Mouse (Mus musculus) intestine, embryonic 15.5 days (tissue): ENCODE measurements around the gene Gm10282. TPM values are rescaled to one million over a fixed set of nuclear protein-coding genes. Genes with fewer than 3 reads are reported as not detected.

ENCODE experiments used
- ATAC-seq: fragments of 200-750 bp; cut with Nextera tagmentation; 2 replicates; pipeline ENCODE4 v1.8.0; 2017; ENCODE audit warnings: moderate TSS enrichment, moderate library complexity
- H3K27ac ChIP-seq: fragments of 300-500 bp; sonication (generic); 2 replicates; pipeline ENCODE4 v1.5.1; 2015; ENCODE audit warnings: mild to moderate bottlenecking, inconsistent platforms
- H3K27me3 ChIP-seq: fragments of 300-500 bp; sonication (generic); replicated peaks from 2 replicates; pipeline ENCODE4 v1.6.1; 2015; ENCODE audit warnings: inconsistent platforms
- H3K36me3 ChIP-seq: fragments of 300-500 bp; sonication (generic); 2 replicates; pipeline ENCODE4 v1.6.1; 2015; ENCODE audit warnings: inconsistent platforms
- H3K4me1 ChIP-seq: fragments of 300-500 bp; sonication (generic); replicated peaks from 2 replicates; pipeline ENCODE4 v1.6.1; 2015; ENCODE audit warnings: inconsistent platforms
- H3K4me2 ChIP-seq: fragments of 300-500 bp; sonication (generic); replicated peaks from 2 replicates; pipeline ENCODE4 v1.6.1; 2015; ENCODE audit warnings: mild to moderate bottlenecking, inconsistent platforms
- H3K4me3 ChIP-seq: fragments of 300-500 bp; sonication (generic); replicated peaks from 2 replicates; pipeline ENCODE4 v1.5.1; 2015; ENCODE audit warnings: inconsistent platforms
- H3K9ac ChIP-seq: fragments of 300-500 bp; sonication (generic); 2 replicates; pipeline ENCODE4 v1.6.1; 2015; ENCODE audit warnings: inconsistent platforms
- H3K9me3 ChIP-seq: fragments of 300-500 bp; sonication (generic); 2 replicates; pipeline ENCODE4 v1.6.1; 2016; ENCODE audit warnings: inconsistent platforms
- WGBS: fragments of 180-500 bp; shearing (Covaris S2); methylation state at CpG from one replicate; pipeline ENCODE4 v1.1.7; 2015; 5-methylcytosine and 5-hydroxymethylcytosine counted together
- polyA plus RNA-seq: library from polyadenylated mRNA; unstranded; fragments of >200 nt; fragmentation: Nextera tagmentation; extraction: Ambion mirVana; gene quantifications from 2 replicates; pipeline ENCODE4 v1.2.1, GENCODE M21; 2015

Gm10282 gene
- polyA plus RNA-seq, 1 experiment from 2014 or later, result 24.3 TPM

DNA sequence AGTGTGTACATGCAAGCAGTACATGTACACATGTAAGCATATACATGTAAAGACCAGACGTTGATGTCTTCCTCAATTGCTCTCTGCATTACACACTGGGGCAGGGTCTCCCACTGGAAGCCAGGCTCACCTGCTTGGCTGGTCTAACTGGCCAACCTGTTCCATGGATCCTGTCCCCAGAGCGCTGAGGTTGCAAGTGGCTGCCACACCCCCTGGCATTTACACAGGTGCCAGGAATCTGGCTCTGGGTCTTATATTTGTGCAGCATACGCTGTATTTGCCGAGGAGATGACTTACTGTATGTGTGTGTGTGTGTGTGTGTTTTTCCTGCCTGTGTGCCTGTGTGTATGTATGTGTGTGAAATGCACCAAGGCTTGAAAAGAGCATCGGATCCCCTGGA is 1.9 kb upstream of the Gm10282 start:
- H3K27ac ChIP-seq, result no peak overlapping the region
- ATAC-seq, result no peak
- no peaks in the 10 kb centered on the region; the same call in 1 of the 2 replicates for H3K4me1 ChIP-seq
- WGBS, result 83% methylated on average over 5 of the region's 5 CpGs
- no peak overlapping the region for H3K9ac ChIP-seq
- no peaks in the 10 kb centered on the region for H3K27me3 ChIP-seq
- no peak overlapping the region for H3K4me3 ChIP-seq
- no peaks in the 10 kb centered on the region for H3K9me3 ChIP-seq
- no peak overlapping the region for H3K4me2 ChIP-seq
- H3K36me3 ChIP-seq, result no peaks in the 10 kb centered on the region

DNA sequence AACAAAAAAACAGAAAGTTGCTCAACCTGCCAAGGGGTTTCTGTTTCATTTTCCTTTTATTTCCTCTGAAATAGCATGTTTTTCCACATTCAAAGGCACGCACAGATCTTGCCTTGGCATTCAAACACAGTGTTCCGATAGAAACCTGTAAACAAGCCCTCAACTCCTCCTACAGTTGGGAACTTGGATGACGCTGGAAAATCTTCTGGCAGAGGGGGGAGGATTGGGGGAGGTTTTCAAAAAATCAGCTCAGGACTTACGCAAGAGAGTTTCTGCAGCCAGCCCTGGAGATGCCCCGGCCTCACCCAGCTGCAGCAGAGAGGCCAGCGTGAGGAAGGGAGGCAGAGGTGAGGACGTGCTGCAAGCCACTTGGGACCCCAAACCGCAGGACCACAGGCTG is 1.4 kb downstream of the Gm10282 start:
- H3K27me3 ChIP-seq, result no peaks in the 10 kb centered on the region
- no peak overlapping the region for H3K4me3 ChIP-seq
- H3K9ac ChIP-seq, result no peak overlapping the region
- no peak overlapping the region for H3K4me2 ChIP-seq
- no peaks in the 10 kb centered on the region; the same call in 1 of the 2 replicates for H3K4me1 ChIP-seq
- no peak; the same call in 1 of the 2 replicates for ATAC-seq
- H3K9me3 ChIP-seq, result no peaks in the 10 kb centered on the region
- H3K36me3 ChIP-seq, result no peaks in the 10 kb centered on the region
- H3K27ac ChIP-seq, result no peak overlapping the region
- WGBS, result 54% methylated on average over 8 of the region's 8 CpGs

DNA sequence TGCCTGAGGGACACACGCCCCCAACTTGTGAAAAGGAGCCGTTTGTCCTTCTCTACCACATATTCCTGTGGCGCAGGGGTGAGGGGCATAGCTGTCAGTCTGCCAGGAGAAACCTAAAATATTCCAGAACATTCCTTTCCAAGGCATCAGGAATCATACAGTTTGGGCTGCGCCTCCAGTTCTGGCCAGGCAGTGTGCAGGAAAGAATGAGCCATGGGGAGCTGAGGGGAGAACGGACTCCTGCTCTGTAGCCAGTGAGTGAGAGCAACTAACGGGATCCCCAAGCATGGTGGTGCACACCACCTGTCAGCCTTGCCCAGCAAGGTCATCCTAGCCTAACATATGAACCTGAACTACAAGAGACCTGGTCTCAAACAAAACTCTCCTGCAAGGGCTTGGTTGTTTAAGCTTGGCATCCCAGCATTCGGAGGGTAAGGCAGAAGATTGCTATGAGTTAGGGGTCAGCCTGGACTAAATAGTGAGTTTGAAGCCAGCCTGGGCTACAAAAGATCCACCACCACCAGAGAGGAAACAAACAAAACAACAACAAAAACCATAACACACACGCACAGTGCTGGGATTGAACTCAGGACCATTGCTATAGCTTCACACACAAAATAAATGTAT is 2.0 kb downstream of the Gm10282 start:
- H3K27ac ChIP-seq, result no peak overlapping the region
- ATAC-seq, result no peak

DNA sequence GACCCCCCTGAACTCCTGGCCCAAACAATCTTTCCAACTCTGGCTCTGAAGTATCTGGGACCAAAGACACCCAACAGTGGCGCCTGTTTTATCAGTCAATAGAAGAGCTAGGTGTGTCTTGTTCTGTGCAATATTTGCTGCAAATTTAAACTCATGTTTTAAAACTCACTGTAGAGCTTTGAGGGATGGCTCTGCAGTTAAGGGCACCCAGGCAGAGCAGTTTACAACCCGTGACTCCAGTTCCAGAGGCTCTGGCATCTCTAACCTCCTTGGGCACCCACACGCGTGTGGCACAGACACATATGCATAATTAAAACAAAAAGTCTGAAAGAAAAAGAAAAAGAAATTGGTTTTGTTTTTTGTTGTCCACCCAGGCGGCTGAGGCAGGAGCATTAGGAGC is 3.6 kb downstream of the Gm10282 start:
- Histone ChIP-seq H3K9ac (no peak overlapping the region), H3K9me3 (no peaks in the 10 kb centered on the region), H3K27ac (no peak overlapping the region), H3K4me3 (no peak overlapping the region), H3K4me1 (no peaks in the 10 kb centered on the region), H3K36me3 (no peaks in the 10 kb centered on the region), H3K27me3 (no peaks in the 10 kb centered on the region), H3K4me2 (no peak overlapping the region)
- ATAC-seq, result no peak
- WGBS, result 79% methylated on average over 5 of the region's 5 CpGs

More for the DNA sequence above, 2.0 kb downstream of the Gm10282 start:
- Histone ChIP-seq H3K36me3 (no peaks in the 10 kb centered on the region), H3K27me3 (no peaks in the 10 kb centered on the region), H3K9ac (no peak overlapping the region), H3K4me2 (no peak overlapping the region), H3K4me3 (no peak overlapping the region), H3K4me1 (no peaks in the 10 kb centered on the region; the same call in 1 of the 2 replicates), H3K9me3 (no peaks in the 10 kb centered on the region)
- WGBS, result 65% methylated on average over 8 of the region's 8 CpGs

DNA sequence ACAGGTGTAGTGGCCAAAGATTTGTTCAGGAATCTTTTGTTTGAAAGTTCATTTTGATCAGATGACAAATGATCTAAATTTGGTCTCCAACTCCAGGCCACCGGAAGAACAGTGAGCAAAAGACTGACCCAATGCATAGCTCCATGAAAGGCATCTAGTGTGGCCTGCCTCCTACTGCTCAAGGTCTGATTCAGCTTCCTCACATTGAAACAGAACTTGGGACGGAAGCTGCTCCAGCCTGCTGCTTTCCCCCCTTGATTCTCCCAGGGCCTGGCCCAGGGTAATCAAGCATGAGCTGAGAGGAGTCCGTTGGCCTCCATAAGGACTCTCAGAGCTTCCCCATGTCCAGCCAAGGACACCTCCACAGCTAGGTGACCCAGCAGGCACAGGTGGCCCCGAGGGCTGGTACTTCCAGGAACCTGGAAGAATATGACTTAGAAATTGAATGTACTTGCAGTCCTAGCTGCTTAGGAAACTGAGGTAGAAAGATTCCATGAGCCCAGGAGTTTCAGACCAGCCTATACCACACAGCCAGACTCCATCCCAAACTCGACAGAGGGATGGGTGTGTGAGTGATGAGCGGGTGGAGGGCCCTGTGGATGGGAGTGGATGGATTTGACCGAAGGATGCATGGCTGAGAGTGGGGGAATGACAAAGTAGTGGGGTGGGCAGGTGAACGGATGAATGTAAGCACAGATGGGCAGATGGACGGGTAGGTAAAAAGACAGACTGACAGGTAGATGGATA is 4.2 kb downstream of the Gm10282 start:
- H3K9ac ChIP-seq, result no peak overlapping the region
- no peak for ATAC-seq
- WGBS, result 70% methylated on average over 9 of the region's 9 CpGs
- H3K27me3 ChIP-seq, result no peaks in the 10 kb centered on the region
- no peak overlapping the region for H3K4me2 ChIP-seq
- H3K9me3 ChIP-seq, result no peaks in the 10 kb centered on the region
- no peak overlapping the region for H3K27ac ChIP-seq
- no peak overlapping the region for H3K4me3 ChIP-seq
- H3K36me3 ChIP-seq, result no peaks in the 10 kb centered on the region
- 0 out of 2 replicates have a peak, but pooled peaks cover 4% of the 10 kb centered on the region for H3K4me1 ChIP-seq

DNA sequence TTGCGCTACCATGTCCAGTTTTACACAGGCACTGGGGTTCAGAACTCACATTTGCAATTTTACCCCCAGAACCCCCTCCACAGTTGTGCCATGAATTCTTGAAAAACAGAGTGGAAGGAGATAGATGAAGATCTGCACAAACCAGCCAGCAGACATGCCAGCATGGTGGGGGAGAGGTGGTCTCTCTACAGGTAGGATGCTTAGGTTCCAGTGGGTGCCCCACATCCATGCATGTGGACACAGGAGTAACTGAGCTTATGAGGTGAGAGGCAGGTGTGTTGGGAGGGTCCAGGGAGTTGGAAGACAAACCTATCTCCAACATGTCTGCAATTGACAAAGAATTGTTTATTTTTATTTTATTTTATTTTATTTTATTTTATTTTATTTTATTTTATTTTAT is 6.1 kb downstream of the Gm10282 start:
- Histone ChIP-seq H3K27ac (no peak overlapping the region), H3K27me3 (no peaks in the 10 kb centered on the region), H3K9ac (no peak overlapping the region), H3K4me2 (no peak overlapping the region), H3K9me3 (no peaks in the 10 kb centered on the region), H3K4me3 (no peak overlapping the region), H3K36me3 (no peaks in the 10 kb centered on the region), H3K4me1 (0 out of 2 replicates have a peak, but pooled peaks cover 5% of the 10 kb centered on the region)
- WGBS, result 89% methylated on average over 1 of the region's 1 CpGs
- ATAC-seq, result no peak

DNA sequence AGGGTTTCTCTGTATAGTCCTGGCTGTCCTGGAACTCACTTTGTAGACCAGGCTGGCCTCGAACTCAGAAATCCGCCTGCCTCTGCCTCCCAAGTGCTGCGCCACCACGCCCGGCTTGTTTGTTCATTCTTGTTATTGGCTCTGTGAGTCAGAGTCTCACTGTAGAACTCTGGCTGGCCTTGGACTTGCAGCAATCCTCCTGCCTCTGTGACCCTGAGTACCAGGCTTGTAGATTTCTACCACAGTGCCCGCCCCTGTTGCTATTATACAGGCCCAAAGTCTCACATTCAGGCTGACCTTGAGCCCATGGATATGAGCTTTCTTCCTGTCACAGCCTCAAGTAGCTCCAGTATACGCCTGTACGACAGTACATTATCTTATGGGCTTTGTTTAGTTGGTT is 8.5 kb downstream of the Gm10282 start:
- Histone ChIP-seq H3K4me2 (no peak overlapping the region), H3K9me3 (no peaks in the 10 kb centered on the region)
- WGBS, result 91% methylated on average over 8 of the region's 8 CpGs

DNA sequence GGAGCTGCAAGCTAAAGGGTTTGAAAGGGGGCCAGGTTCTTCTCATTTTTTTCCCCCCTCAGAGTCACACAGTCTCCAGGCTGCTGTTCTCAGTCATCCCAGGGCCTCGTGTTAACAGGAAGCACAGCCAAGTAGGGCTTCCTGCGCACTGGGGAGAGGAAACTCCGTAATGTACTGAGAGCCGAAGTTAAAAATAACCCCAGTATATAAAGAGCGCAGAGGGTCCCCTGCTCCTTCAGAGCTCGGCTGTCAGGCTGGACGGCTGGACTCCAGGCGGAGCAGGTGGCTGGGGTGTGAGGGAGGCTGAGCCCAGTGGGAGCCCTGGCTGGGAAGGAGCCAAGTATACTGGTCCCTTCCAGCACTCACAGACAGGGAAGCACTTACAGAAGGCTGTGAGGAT is 9.4 kb downstream of the Gm10282 start:
- peak overlapping the region; percentile 67 for H3K27ac ChIP-seq
- 28% methylated on average over 8 of the region's 8 CpGs for WGBS
- peak; percentile 93 for ATAC-seq
- H3K4me3 ChIP-seq, result no peak overlapping the region
- no peak overlapping the region for H3K4me2 ChIP-seq
- no peaks in the 10 kb centered on the region for H3K27me3 ChIP-seq
- H3K36me3 ChIP-seq, result no peaks in the 10 kb centered on the region
- no peak overlapping the region for H3K9ac ChIP-seq
- H3K9me3 ChIP-seq, result no peaks in the 10 kb centered on the region
- 0 out of 2 replicates have a peak, but pooled peaks cover 5% of the 10 kb centered on the region for H3K4me1 ChIP-seq

More for the DNA sequence above, 8.5 kb downstream of the Gm10282 start:
- Histone ChIP-seq H3K9ac (no peak overlapping the region), H3K4me1 (0 out of 2 replicates have a peak, but pooled peaks cover 5% of the 10 kb centered on the region), H3K27ac (no peak overlapping the region), H3K4me3 (no peak overlapping the region), H3K36me3 (no peaks in the 10 kb centered on the region), H3K27me3 (no peaks in the 10 kb centered on the region)
- ATAC-seq, result no peak

DNA sequence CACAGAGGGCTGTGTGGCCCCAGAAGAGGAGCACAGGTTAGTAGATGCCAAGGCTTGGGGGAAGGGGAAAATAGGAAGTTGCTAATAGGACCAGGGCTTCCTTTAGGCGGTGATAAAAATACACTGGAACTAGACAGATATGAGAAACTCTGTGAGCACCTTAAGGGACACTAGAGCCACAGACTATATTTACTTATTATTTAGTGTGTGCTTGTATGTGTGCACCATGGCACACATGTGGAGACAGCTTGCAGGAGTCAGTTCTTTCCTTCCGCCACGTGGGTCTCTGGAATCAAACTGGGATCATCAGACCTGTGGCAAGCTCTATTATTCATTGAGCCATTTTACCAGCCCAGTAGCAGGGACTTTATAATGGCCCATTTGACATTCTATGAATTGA is 9.9 kb downstream of the Gm10282 start:
- no peak overlapping the region for H3K4me3 ChIP-seq
- no peak overlapping the region for H3K4me2 ChIP-seq
- H3K27me3 ChIP-seq, result no peaks in the 10 kb centered on the region
- H3K9me3 ChIP-seq, result no peaks in the 10 kb centered on the region
- ATAC-seq, result no peak
- 66% methylated on average over 3 of the region's 3 CpGs for WGBS
- H3K4me1 ChIP-seq, result 0 out of 2 replicates have a peak, but pooled peaks cover 5% of the 10 kb centered on the region
- H3K36me3 ChIP-seq, result no peaks in the 10 kb centered on the region
- no peak overlapping the region for H3K9ac ChIP-seq
- H3K27ac ChIP-seq, result peak overlapping the region; percentile 67

DNA sequence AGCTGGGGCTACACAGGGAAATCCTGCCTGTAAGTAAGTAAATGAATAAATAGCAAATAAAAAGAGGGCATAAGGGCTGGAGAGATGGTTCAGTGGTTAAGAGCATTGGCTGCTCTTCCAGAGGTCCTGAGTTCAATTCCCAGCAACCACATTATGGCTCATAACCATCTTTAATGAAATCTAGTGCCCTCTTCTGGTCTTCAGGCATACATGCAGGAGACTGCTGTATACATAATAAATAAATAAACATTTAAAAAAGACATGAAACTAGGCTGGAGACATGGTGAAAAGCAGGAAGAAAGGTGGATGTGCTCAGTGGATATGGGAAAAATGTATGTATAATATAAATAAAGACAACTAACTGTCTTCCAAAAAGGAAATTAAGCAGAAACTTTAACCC is 11.8 kb downstream of the Gm10282 start:
- Histone ChIP-seq H3K4me1 (0 out of 2 replicates have a peak, but pooled peaks cover 5% of the 10 kb centered on the region), H3K9me3 (no peaks in the 10 kb centered on the region), H3K27ac (no peak overlapping the region), H3K9ac (no peak overlapping the region), H3K4me2 (no peak overlapping the region), H3K27me3 (no peaks in the 10 kb centered on the region), H3K36me3 (no peaks in the 10 kb centered on the region), H3K4me3 (no peak overlapping the region)
- ATAC-seq, result no peak

DNA sequence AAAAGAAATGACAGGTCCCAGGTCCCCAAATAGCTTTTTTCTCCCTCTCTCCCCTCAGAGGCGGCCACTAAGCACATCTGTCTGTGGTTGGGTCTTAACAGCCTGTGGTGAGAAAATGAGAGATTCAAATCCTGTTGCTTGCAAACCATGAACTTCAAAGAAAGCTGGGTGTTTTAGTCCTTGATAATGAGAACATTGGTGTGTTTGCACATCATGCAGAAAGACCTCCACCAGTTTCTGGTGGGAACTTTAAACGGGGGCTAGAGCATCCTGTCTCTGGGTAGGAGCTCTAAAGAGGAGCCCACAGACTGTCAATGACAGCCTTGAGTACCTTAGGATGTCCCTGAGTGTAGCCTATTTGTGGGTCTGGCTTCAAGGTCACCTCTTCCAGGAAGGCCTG is 14.0 kb downstream of the Gm10282 start:
- no peaks in the 10 kb centered on the region for H3K27me3 ChIP-seq
- no peaks in the 10 kb centered on the region for H3K36me3 ChIP-seq
- ATAC-seq, result no peak
- H3K27ac ChIP-seq, result no peak overlapping the region
- no peak overlapping the region for H3K9ac ChIP-seq
- no peak overlapping the region for H3K4me2 ChIP-seq
- no peaks in the 10 kb centered on the region for H3K9me3 ChIP-seq
- H3K4me3 ChIP-seq, result no peak overlapping the region
- 0 out of 2 replicates have a peak, but pooled peaks cover 4% of the 10 kb centered on the region for H3K4me1 ChIP-seq
- 77% methylated on average over 2 of the region's 2 CpGs for WGBS

DNA sequence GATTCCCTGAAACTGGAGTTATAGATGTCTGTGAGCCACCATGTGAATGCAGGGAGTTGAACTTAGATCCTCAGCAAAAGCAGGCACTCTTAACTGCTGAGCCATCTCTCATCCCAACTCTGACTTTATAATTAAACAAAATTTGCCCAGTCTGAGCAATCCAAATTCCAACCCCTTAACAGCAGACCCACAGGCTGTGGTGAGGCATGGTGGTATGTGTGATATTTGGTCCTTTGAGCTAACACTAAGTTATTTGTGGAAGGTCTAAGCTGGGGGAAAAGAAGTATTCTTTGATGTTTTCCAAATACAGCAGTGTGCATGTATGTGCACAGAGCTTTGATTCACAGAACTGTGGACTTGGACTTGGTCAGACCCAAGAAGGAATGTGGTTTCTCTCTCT is 16.0 kb downstream of the Gm10282 start:
- no peaks in the 10 kb centered on the region for H3K9me3 ChIP-seq
- ATAC-seq, result no peak
- H3K4me1 ChIP-seq, result no peaks in the 10 kb centered on the region
- no peak overlapping the region for H3K4me2 ChIP-seq
- no peaks in the 10 kb centered on the region for H3K36me3 ChIP-seq
- no peak overlapping the region for H3K9ac ChIP-seq
- no peak overlapping the region for H3K4me3 ChIP-seq
- no peaks in the 10 kb centered on the region for H3K27me3 ChIP-seq
- no peak overlapping the region for H3K27ac ChIP-seq

DNA sequence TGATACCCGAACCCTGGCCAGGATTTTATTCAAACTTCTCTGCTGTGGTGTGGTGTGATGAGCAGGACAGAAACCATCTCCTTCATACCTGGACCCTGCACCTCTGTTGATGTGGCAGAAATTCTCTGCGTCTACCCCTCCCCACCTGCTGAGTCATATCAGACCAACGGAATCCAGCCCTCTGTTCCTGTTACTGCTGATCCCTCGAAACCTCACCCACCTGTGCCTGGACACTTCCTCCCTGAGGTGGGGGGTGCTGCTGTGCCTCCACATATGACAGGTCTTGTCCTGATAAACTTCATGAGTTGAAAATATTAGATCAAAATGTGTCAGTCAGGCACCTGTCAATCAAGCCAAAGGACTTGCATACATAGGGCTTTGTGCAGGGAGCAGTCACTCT is 19.8 kb downstream of the Gm10282 start:
- 63% methylated on average over 4 of the region's 4 CpGs for WGBS

More for the DNA sequence above, 19.8 kb downstream of the Gm10282 start:
- Histone ChIP-seq H3K9me3 (no peaks in the 10 kb centered on the region), H3K4me1 (no peaks in the 10 kb centered on the region), H3K4me2 (no peak overlapping the region), H3K4me3 (no peak overlapping the region), H3K27me3 (no peaks in the 10 kb centered on the region), H3K9ac (no peak overlapping the region), H3K27ac (no peak overlapping the region), H3K36me3 (no peaks in the 10 kb centered on the region)
- no peak for ATAC-seq
